Mouse (Mus musculus) kidney, adult 2 months (tissue): ENCODE results near the gene Cdc42se2. TPM values are rescaled to one million over a fixed set of nuclear protein-coding genes. Genes with fewer than 3 reads are reported as not detected.

ENCODE experiments used
- DNase-seq: peaks from one replicate; pipeline ENCODE4 v3.0.0; 2021
- H3K27ac ChIP-seq: fragments of 200-500 bp; 2 replicates; pipeline ENCODE4 v1.5.1; 2012; ENCODE audit warnings: low read depth, low read length, control low read depth, inconsistent platforms; ENCODE audit not compliant: insufficient read depth
- H3K27me3 ChIP-seq: fragments of 200-500 bp; replicated peaks from 2 replicates; pipeline ENCODE4 v1.6.1; 2012; ENCODE audit warnings: mild to moderate bottlenecking, moderate library complexity, low read length, inconsistent platforms; ENCODE audit not compliant: control insufficient read depth, insufficient read depth
- H3K36me3 ChIP-seq: fragments of 200-500 bp; 2 replicates; pipeline ENCODE4 v1.6.1; 2012; ENCODE audit warnings: mild to moderate bottlenecking, moderate library complexity, low read length, inconsistent platforms; ENCODE audit not compliant: control insufficient read depth, insufficient read depth
- H3K4me1 ChIP-seq: fragments of 200-500 bp; 2 replicates; pipeline ENCODE4 v1.6.1; 2011; ENCODE audit warnings: low read length; ENCODE audit not compliant: control insufficient read depth, insufficient read depth
- H3K4me3 ChIP-seq: fragments of 200-500 bp; 2 replicates; pipeline ENCODE4 v1.5.1; 2011; ENCODE audit warnings: mild to moderate bottlenecking, low read depth, low read length, control low read depth; ENCODE audit not compliant: insufficient read depth
- CTCF ChIP-seq: fragments of 200-500 bp; conservative IDR thresholded peaks from 2 replicates; pipeline ENCODE4 v1.5.1; 2011; ENCODE audit warnings: low read depth, mild to moderate bottlenecking, control low read depth, low read length, moderate library complexity, mixed read lengths; ENCODE audit not compliant: insufficient read depth, insufficient read length
- POLR2A ChIP-seq: fragments of 200-500 bp; IDR thresholded peaks from one replicate; pipeline ENCODE4 v1.6.1; 2011; ENCODE audit warnings: low read depth, low read length, control low read depth
- WGBS: fragments of 180-500 bp; shearing (Covaris S2); methylation state at CpG from one replicate; pipeline ENCODE4 v1.1.7; 2018; 5-methylcytosine and 5-hydroxymethylcytosine counted together
- polyA plus RNA-seq: library from polyadenylated mRNA; depleted of rRNA; stranded (reverse); fragments of >200 nt; gene quantifications from 2 replicates; pipeline ENCODE4 v1.2.3, GENCODE M21; 2012

Cdc42se2 gene
- polyA plus RNA-seq, 1 experiment, result 30.6 TPM

- no peak for DNase-seq
- Histone ChIP-seq H3K27ac (no peak overlapping the region), H3K4me1 (no peaks in the 10 kb centered on the region), H3K4me3 (no peak overlapping the region), H3K36me3 (no peaks in the 10 kb centered on the region; the same call in 1 of the 2 replicates), H3K27me3 (no peaks in the 10 kb centered on the region)
- TF ChIP-seq CTCF (no peak), POLR2A (no peak)
- 80% methylated on average over 1 of the region's 1 CpGs for WGBS
These were observed 52.4 kb downstream of the Cdc42se2 start for GRCm38 (mm10) chr11:54735114-54735513.

- peak; percentile 38 for DNase-seq
- no peaks in the 10 kb centered on the region; the same call in 1 of the 2 replicates for H3K36me3 ChIP-seq
- WGBS, result 29% methylated on average over 7 of the region's 7 CpGs
- no peak overlapping the region for H3K4me3 ChIP-seq
- no peaks in the 10 kb centered on the region for H3K27me3 ChIP-seq
- TF ChIP-seq POLR2A (no peak), CTCF (no peak)
- H3K27ac ChIP-seq, result no peak overlapping the region
- H3K4me1 ChIP-seq, result no peaks in the 10 kb centered on the region
These were observed 53.9 kb downstream of the Cdc42se2 start for GRCm38 (mm10) chr11:54733546-54733945.

GRCm38 (mm10) chr11:54731367-54731766 is 56.1 kb downstream of the Cdc42se2 start:
- Histone ChIP-seq H3K4me3 (no peak overlapping the region), H3K36me3 (no peaks in the 10 kb centered on the region), H3K27me3 (no peaks in the 10 kb centered on the region), H3K27ac (no peak overlapping the region), H3K4me1 (no peaks in the 10 kb centered on the region)
- WGBS, result 80% methylated on average over 7 of the region's 7 CpGs
- TF ChIP-seq POLR2A (no peak), CTCF (no peak)
- no peak for DNase-seq

GRCm38 (mm10) chr11:54730931-54731330 is 56.5 kb downstream of the Cdc42se2 start:
- Histone ChIP-seq H3K27ac (no peak overlapping the region), H3K4me1 (no peaks in the 10 kb centered on the region), H3K36me3 (no peaks in the 10 kb centered on the region), H3K4me3 (no peak overlapping the region), H3K27me3 (no peaks in the 10 kb centered on the region)
- no peak for DNase-seq
- TF ChIP-seq CTCF, result no peak
- TF ChIP-seq POLR2A, result no peak
- WGBS, result 93% methylated on average over 5 of the region's 5 CpGs

- TF ChIP-seq CTCF, result no peak
- no peak for TF ChIP-seq POLR2A
- H3K4me1 ChIP-seq, result no peaks in the 10 kb centered on the region
- no peaks in the 10 kb centered on the region for H3K36me3 ChIP-seq
- no peak overlapping the region for H3K4me3 ChIP-seq
- no peak for DNase-seq
- no peak overlapping the region for H3K27ac ChIP-seq
- H3K27me3 ChIP-seq, result no peaks in the 10 kb centered on the region
- 86% methylated on average over 3 of the region's 3 CpGs for WGBS
These were observed 58.2 kb downstream of the Cdc42se2 start for GRCm38 (mm10) chr11:54729311-54729710.

GRCm38 (mm10) chr11:54728371-54728770 is 59.1 kb downstream of the Cdc42se2 start:
- no peak overlapping the region for H3K4me3 ChIP-seq
- H3K27me3 ChIP-seq, result no peaks in the 10 kb centered on the region
- TF ChIP-seq POLR2A (no peak), CTCF (no peak)
- H3K36me3 ChIP-seq, result no peaks in the 10 kb centered on the region
- no peaks in the 10 kb centered on the region for H3K4me1 ChIP-seq
- H3K27ac ChIP-seq, result no peak overlapping the region
- no peak for DNase-seq
- WGBS, result 80% methylated on average over 2 of the region's 2 CpGs

GRCm38 (mm10) chr11:54727327-54727901 is 60.1 kb downstream of the Cdc42se2 start:
- no peaks in the 10 kb centered on the region for H3K27me3 ChIP-seq
- peak; percentile 32 for DNase-seq
- H3K36me3 ChIP-seq, result no peaks in the 10 kb centered on the region
- H3K4me3 ChIP-seq, result no peak overlapping the region
- peak overlapping the region; percentile 22 for H3K27ac ChIP-seq
- TF ChIP-seq CTCF (0 out of 2 replicates have a peak, but pooled peaks have one; percentile 10), POLR2A (no peak)
- H3K4me1 ChIP-seq, result no peaks in the 10 kb centered on the region
- 32% methylated on average over 5 of the region's 5 CpGs for WGBS
